Mouse (Mus musculus) hindbrain, embryonic 11.5 days (tissue): ENCODE measurements around the gene Spata21. TPM values are rescaled to one million over a fixed set of nuclear protein-coding genes. Genes with fewer than 3 reads are reported as not detected.

Experiments
- polyA plus RNA-seq: library from polyadenylated mRNA; unstranded; fragments of >200 nt; fragmentation: Nextera tagmentation; extraction: Ambion mirVana; gene quantifications from 2 replicates; pipeline ENCODE4 v1.2.1, GENCODE M21; 2014

The Spata21 gene
- polyA plus RNA-seq, 1 experiment from 2014 or later = 0.19 TPM

Other genes with a start within 250 kb of the Spata21 start
- 0.05 and 0.08 TPM in 2 replicates for gene Padi1, start 242.6 kb upstream of the Spata21 start, polyA plus RNA-seq
- 1.2 and 2.4 TPM in 2 replicates for gene Padi2, start 182.0 kb upstream of the Spata21 start, polyA plus RNA-seq
- gene Sdhb, start 127.1 kb upstream of the Spata21 start, polyA plus RNA-seq = 413 and 428 TPM in 2 replicates
- gene Atp13a2, start 101.5 kb upstream of the Spata21 start, polyA plus RNA-seq = 34.9 and 39.8 TPM in 2 replicates
- gene Mfap2, start 77.9 kb upstream of the Spata21 start, polyA plus RNA-seq = 266 and 286 TPM in 2 replicates
- gene Crocc, start 27.8 kb upstream of the Spata21 start, polyA plus RNA-seq = 6.3 and 7.6 TPM in 2 replicates
- gene Necap2, start 10.0 kb upstream of the Spata21 start, polyA plus RNA-seq = 50.8 and 51.7 TPM in 2 replicates
- 35.5 and 35.7 TPM in 2 replicates for gene Szrd1, start 51.4 kb downstream of the Spata21 start, polyA plus RNA-seq
- gene Fbxo42, start 59.6 kb downstream of the Spata21 start, polyA plus RNA-seq = 21.9 and 24.8 TPM in 2 replicates
- 6.3 and 6.8 TPM in 2 replicates for gene Rsg1, start 125.6 kb downstream of the Spata21 start, polyA plus RNA-seq
- 2.1 and 3.1 TPM in 2 replicates for gene Arhgef19, start 151.2 kb downstream of the Spata21 start, polyA plus RNA-seq
- gene Epha2, start 212.9 kb downstream of the Spata21 start, polyA plus RNA-seq = 0.82 and 1.1 TPM in 2 replicates